Comparison of ENCODE assay signal across 8 mouse cellular contexts in genomic region chrX:9747305-9747938, GRCm38 (mm10).
A peak's percentile ranks its signal among the peaks of the same experiment; 100 is the strongest.
DNase-seq lines count a peak whose midpoint lies in the region; ATAC-seq lines count a peak whose summit lies in the region.

No protein-coding gene starts in this region.

- no peaks in the 10 kb centered on the region for H3K27me3 ChIP-seq in embryonic facial prominence, embryonic 15.5 days
- H3K27me3 ChIP-seq in hindbrain, embryonic 13.5 days: no peaks in the 10 kb centered on the region

- peak; percentile 69; the same call in 1 of the 2 replicates for ATAC-seq in embryonic facial prominence, embryonic 15.5 days (ENCODE audit: insufficient number of reproducible peaks, low FRiP score, low TSS enrichment, low read depth)
- peak; percentile 54 for ATAC-seq in hindbrain, embryonic 13.5 days (ENCODE audit: low FRiP score)
- no peak for ATAC-seq in monocyte, adult 5-6 weeks (replicated peaks; ENCODE audit: insufficient number of reproducible peaks, low FRiP score, low TSS enrichment, poor library complexity, severe bottlenecking)

- no peaks in the 10 kb centered on the region for H3K36me3 ChIP-seq in embryonic facial prominence, embryonic 15.5 days
- no peaks in the 10 kb centered on the region for H3K36me3 ChIP-seq in hindbrain, embryonic 13.5 days

- no peak overlapping the region for H3K9ac ChIP-seq in embryonic facial prominence, embryonic 15.5 days
- no peak overlapping the region for H3K9ac ChIP-seq in hindbrain, embryonic 13.5 days

- no peak overlapping the region for H3K27ac ChIP-seq in embryonic facial prominence, embryonic 15.5 days (replicated peaks)
- no peak overlapping the region for H3K27ac ChIP-seq in hindbrain, embryonic 13.5 days

- peak overlapping the region; percentile 37 for H3K4me3 ChIP-seq in embryonic facial prominence, embryonic 15.5 days (replicated peaks)
- peak overlapping the region; percentile 34 for H3K4me3 ChIP-seq in hindbrain, embryonic 13.5 days

- H3K9me3 ChIP-seq in embryonic facial prominence, embryonic 15.5 days (replicated peaks): no peaks in the 10 kb centered on the region
- no peaks in the 10 kb centered on the region for H3K9me3 ChIP-seq in hindbrain, embryonic 13.5 days

- peak overlapping the region; percentile 53 for H3K4me2 ChIP-seq in embryonic facial prominence, embryonic 15.5 days (replicated peaks)
- H3K4me2 ChIP-seq in hindbrain, embryonic 13.5 days: peak overlapping the region; percentile 54

- peak; percentile 2 for DNase-seq in CD4-positive helper T cell, adult 2 months (ENCODE audit: low read depth, low spot score)
- DNase-seq in adrenal gland, adult 2 months: peak; percentile 60
- DNase-seq in left cerebral cortex, adult 11 months (ENCODE audit: low spot score): peak; percentile 17
- peak; percentile 41 for DNase-seq in lung, postnatal 14 days
- peak; percentile 31 for DNase-seq in right cerebral cortex, adult 18-20 months

- no peaks in the 10 kb centered on the region for H3K4me1 ChIP-seq in embryonic facial prominence, embryonic 15.5 days
- H3K4me1 ChIP-seq in hindbrain, embryonic 13.5 days (replicated peaks): no peaks in the 10 kb centered on the region

- WGBS in embryonic facial prominence, embryonic 15.5 days: 17% methylated on average over 25 of the region's 27 CpGs
- 24% methylated on average over 24 of the region's 27 CpGs for WGBS in hindbrain, embryonic 13.5 days

Comparison
In these comparisons a context has a peak if more than half of its experiments do, and no peak if none do; other contexts are left out.
1. DNase-seq: peak in every context shown above with its lines; median percentile 60 in adrenal gland, adult 2 months; 41 in lung, postnatal 14 days; 31 in right cerebral cortex, adult 18-20 months; 17 in left cerebral cortex, adult 11 months; 2 in CD4-positive helper T cell, adult 2 months.